In the genomic region with DNA sequence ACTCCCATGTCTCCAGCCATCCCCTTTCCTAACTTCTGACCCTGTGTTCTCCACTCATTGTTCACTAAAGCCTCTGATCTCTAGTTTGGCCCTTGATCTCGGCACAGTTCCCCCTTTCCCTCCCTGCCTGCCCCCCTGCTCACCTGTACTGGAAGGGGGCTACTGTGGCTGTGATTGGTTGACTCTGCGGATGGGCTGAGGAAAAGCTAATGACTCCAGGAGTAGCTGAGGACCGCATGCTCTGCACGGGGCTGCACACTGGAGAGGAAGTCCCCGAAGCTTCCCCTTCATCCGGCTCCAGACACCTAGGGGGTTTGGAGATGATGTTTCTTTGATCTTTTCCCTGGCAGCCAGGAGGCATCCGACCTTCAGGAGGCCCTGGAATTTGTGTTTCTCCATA, we compare ENCODE assay signal across 8 mouse cellular contexts. TPM values are rescaled to one million over a fixed set of nuclear protein-coding genes. Genes with fewer than 3 reads are reported as not detected.
DNase-seq lines count a peak whose midpoint lies in the region; ATAC-seq and TF ChIP-seq lines count a peak whose summit lies in the region.

TSS of gene Nav1 (minus strand) at position 277 of the 400 bp plus-strand sequence.

- TF ChIP-seq CTCF in lung, adult 2 months (IDR thresholded peaks at IDR 0.05; ENCODE audit: insufficient read depth, low read length): no peak

- no peak within 1 kb of the TSS for H3K4me3 ChIP-seq in lung, adult 2 months (replicated peaks; ENCODE audit: extremely low read depth, low read depth, low read length)
- H3K4me3 ChIP-seq in embryonic facial prominence, embryonic 13.5 days: no peak within 1 kb of the TSS
- no peak within 1 kb of the TSS for H3K4me3 ChIP-seq in hindbrain, embryonic 11.5 days (ENCODE audit: low read depth, low read length)
- H3K4me3 ChIP-seq in midbrain, embryonic 14.5 days (replicated peaks; ENCODE audit: low read depth, low read length): no peak within 1 kb of the TSS

- H3K36me3 ChIP-seq in embryonic facial prominence, embryonic 13.5 days: no peaks in the 10 kb centered on the region
- H3K36me3 ChIP-seq in hindbrain, embryonic 11.5 days (ENCODE audit: control insufficient read depth, insufficient read depth, low read length): no peaks in the 10 kb centered on the region
- H3K36me3 ChIP-seq in midbrain, embryonic 14.5 days (ENCODE audit: control insufficient read depth, insufficient read depth, low read length): no peaks in the 10 kb centered on the region

- H3K9me3 ChIP-seq in embryonic facial prominence, embryonic 13.5 days: no peaks in the 10 kb centered on the region
- no peaks in the 10 kb centered on the region for H3K9me3 ChIP-seq in hindbrain, embryonic 11.5 days (ENCODE audit: control insufficient read depth, low read length)
- no peaks in the 10 kb centered on the region for H3K9me3 ChIP-seq in midbrain, embryonic 14.5 days (ENCODE audit: control insufficient read depth, low read length)

- no peak for DNase-seq in lung, adult 2 months
- no peak for DNase-seq in lung, postnatal 4 days
- DNase-seq in hindbrain, embryonic 11.5 days (ENCODE audit: low spot score): no peak
- no peak for DNase-seq in midbrain, embryonic 14.5 days
- no peak for DNase-seq in liver
- no peak for DNase-seq in right cerebral cortex, postnatal 25 days
- DNase-seq in thymus, postnatal 4 days: no peak

- no peak within 1 kb of the TSS for H3K4me2 ChIP-seq in embryonic facial prominence, embryonic 13.5 days
- no peak within 1 kb of the TSS for H3K4me2 ChIP-seq in hindbrain, embryonic 11.5 days (replicated peaks; ENCODE audit: low read depth, low read length)
- no peak within 1 kb of the TSS for H3K4me2 ChIP-seq in midbrain, embryonic 14.5 days (ENCODE audit: low read length)

- no peak for TF ChIP-seq POLR2A in lung, adult 2 months (IDR thresholded peaks at IDR 0.05; ENCODE audit: borderline replicate concordance, extremely low read depth, low read depth, low read length)

- H3K27me3 ChIP-seq in embryonic facial prominence, embryonic 13.5 days: no peaks in the 10 kb centered on the region
- no peaks in the 10 kb centered on the region for H3K27me3 ChIP-seq in hindbrain, embryonic 11.5 days (ENCODE audit: control insufficient read depth, insufficient read depth, low read length)
- H3K27me3 ChIP-seq in midbrain, embryonic 14.5 days (ENCODE audit: control insufficient read depth, insufficient read depth, low read length): no peaks in the 10 kb centered on the region

- H3K9ac ChIP-seq in embryonic facial prominence, embryonic 13.5 days: no peak within 1 kb of the TSS; the same call in 1 of the 2 replicates
- H3K9ac ChIP-seq in hindbrain, embryonic 11.5 days (ENCODE audit: low read depth, low read length): no peak within 1 kb of the TSS
- H3K9ac ChIP-seq in midbrain, embryonic 14.5 days (replicated peaks; ENCODE audit: low read length): no peak within 1 kb of the TSS

- H3K27ac ChIP-seq in embryonic facial prominence, embryonic 13.5 days: no peak within 1 kb of the TSS
- no peak within 1 kb of the TSS for H3K27ac ChIP-seq in hindbrain, embryonic 11.5 days (ENCODE audit: low read depth, low read length)
- no peak within 1 kb of the TSS for H3K27ac ChIP-seq in midbrain, embryonic 14.5 days (replicated peaks; ENCODE audit: low read depth, low read length)

- ATAC-seq in embryonic facial prominence, embryonic 13.5 days (ENCODE audit: insufficient number of reproducible peaks, insufficient read depth, low FRiP score, low TSS enrichment, low read depth): no peak
- no peak for ATAC-seq in hindbrain, embryonic 11.5 days (ENCODE audit: low FRiP score)
- no peak for ATAC-seq in midbrain, embryonic 14.5 days (ENCODE audit: low FRiP score, low TSS enrichment)

- no peaks in the 10 kb centered on the region for H3K4me1 ChIP-seq in lung, adult 2 months (ENCODE audit: control insufficient read depth, insufficient read depth, low read length)
- peaks cover 12% of the 10 kb centered on the region for H3K4me1 ChIP-seq in embryonic facial prominence, embryonic 13.5 days
- H3K4me1 ChIP-seq in hindbrain, embryonic 11.5 days (replicated peaks; ENCODE audit: control insufficient read depth, insufficient read depth, low read length): peaks cover 8% of the 10 kb centered on the region
- H3K4me1 ChIP-seq in midbrain, embryonic 14.5 days (ENCODE audit: control insufficient read depth, insufficient read depth, low read length): peaks cover 15% of the 10 kb centered on the region

- 58% methylated on average over 7 of the region's 7 CpGs for WGBS in lung, adult 2 months
- WGBS in embryonic facial prominence, embryonic 13.5 days: 39% methylated on average over 7 of the region's 7 CpGs
- WGBS in hindbrain, embryonic 11.5 days: 43% methylated on average over 7 of the region's 7 CpGs
- 45% methylated on average over 7 of the region's 7 CpGs for WGBS in midbrain, embryonic 14.5 days

RNA-seq across cellular contexts. Expression of gene Nav1, which starts in this region (rescaled TPM):
- 19.8 and 21.2 TPM in 2 replicates for polyA plus RNA-seq in lung, adult 2 months (2012; rRNA removed)
- polyA plus RNA-seq in embryonic facial prominence, embryonic 13.5 days (2015; fragmentation: Nextera tagmentation; extraction: Ambion mirVana): 11.6 and 12.9 TPM in 2 replicates
- 16.9 and 21.0 TPM in 2 replicates for polyA plus RNA-seq in hindbrain, embryonic 11.5 days (2014; fragmentation: Nextera tagmentation; extraction: Ambion mirVana)
- 48.2 and 56.3 TPM in 2 replicates for polyA plus RNA-seq in midbrain, embryonic 14.5 days (2014; fragmentation: Nextera tagmentation; extraction: Ambion mirVana)
